Mouse (Mus musculus): ENCODE data around the gene Ahdc1. TPM values are rescaled to one million over a fixed set of nuclear protein-coding genes. Genes with fewer than 3 reads are reported as not detected.

Gene Ahdc1
- polyA plus RNA-seq, 1 experiment from 2014 or later, result 12.9 TPM

DNA sequence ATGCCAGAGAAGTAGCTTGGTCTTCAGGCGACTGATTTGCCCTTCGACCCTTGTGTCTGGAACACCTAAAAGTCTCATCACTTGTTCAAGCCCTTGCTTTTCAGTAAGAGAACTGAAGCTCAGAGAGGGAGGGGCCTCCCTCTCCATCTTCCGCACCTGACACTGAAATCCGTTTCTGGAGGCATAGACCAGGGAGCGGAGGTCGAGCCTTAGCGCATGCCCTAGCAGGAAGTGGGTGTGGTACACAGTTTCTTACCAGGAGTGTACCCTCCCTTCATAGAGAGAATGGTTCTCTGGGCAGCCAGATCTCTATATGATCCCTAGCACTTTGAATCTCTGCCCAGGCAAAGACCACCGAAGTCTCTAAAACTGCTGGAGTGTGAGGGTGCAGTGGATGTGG, 62.1 kb downstream of the Ahdc1 start:
- 57% methylated on average over 8 of the region's 8 CpGs for WGBS
- DNase-seq (ENCODE audit: low spot score), result no peak
- Histone ChIP-seq H3K27ac (peak overlapping the region; percentile 82), H3K36me3 (replicated peaks; ENCODE audit: control insufficient read depth, insufficient read depth) (peaks cover 55% of the 10 kb centered on the region), H3K4me1 (replicated peaks; ENCODE audit: control insufficient read depth, insufficient read depth, low read length) (peaks cover 37% of the 10 kb centered on the region), H3K27me3 (ENCODE audit: control insufficient read depth, insufficient read depth, low read length) (no peaks in the 10 kb centered on the region), H3K9me3 (ENCODE audit: control insufficient read depth, low read length) (no peaks in the 10 kb centered on the region), H3K4me3 (replicated peaks; ENCODE audit: low read length) (no peak overlapping the region), H3K4me2 (replicated peaks) (no peak overlapping the region), H3K9ac (peak overlapping the region; percentile 31; the same call in 1 of the 2 replicates)
- ATAC-seq (ENCODE audit: low FRiP score), result no peak

DNA sequence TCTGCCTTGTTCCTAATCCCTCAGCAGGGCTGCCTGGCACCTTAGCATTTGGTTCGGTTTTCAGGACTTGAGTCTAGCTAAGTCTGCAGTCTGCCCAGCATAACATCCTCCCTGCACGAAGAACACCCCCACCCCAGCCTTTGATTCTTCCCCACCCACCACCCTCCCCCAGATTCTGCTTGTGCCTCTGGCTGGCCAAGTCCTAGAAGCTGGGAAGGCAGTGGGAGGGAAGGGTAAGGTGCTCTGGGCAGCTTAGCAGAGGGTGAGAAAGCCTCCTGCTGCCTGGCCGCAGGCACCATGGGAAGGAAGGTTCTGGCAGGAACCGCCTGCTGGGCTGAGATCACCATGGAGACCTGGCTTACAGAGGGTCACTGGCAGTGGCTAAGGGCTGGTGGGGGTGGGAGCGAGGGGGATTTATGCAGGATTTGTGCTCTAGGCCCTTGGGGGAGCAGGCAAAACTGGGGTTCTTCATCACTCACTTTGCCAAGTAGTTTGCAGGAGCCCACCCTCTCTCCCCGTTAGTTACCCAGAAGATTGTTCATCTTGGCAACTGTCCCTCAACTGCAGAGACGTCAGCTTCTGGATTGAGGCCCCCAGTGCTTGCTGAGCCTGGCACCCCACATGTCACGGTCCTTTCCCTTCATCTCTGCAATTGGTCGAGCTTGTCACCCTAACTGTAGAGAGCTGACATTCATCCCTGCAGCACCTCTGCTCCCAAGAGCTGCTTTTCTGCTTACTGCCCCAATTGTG, 63.2 kb downstream of the Ahdc1 start:
- WGBS, result 12% methylated on average over 9 of the region's 9 CpGs
- Histone ChIP-seq H3K27me3 (ENCODE audit: control insufficient read depth, insufficient read depth, low read length) (no peaks in the 10 kb centered on the region), H3K4me2 (replicated peaks) (no peak overlapping the region), H3K36me3 (replicated peaks; ENCODE audit: control insufficient read depth, insufficient read depth) (peaks cover 55% of the 10 kb centered on the region), H3K4me3 (replicated peaks; ENCODE audit: low read length) (no peak overlapping the region), H3K9ac (peak overlapping the region; percentile 31; the same call in 1 of the 2 replicates), H3K9me3 (ENCODE audit: control insufficient read depth, low read length) (no peaks in the 10 kb centered on the region), H3K4me1 (replicated peaks; ENCODE audit: control insufficient read depth, insufficient read depth, low read length) (peaks cover 33% of the 10 kb centered on the region), H3K27ac (peak overlapping the region; percentile 82)
- DNase-seq (ENCODE audit: low spot score) (no peak), ATAC-seq (ENCODE audit: low FRiP score) (peak; percentile 51; the same call in 1 of the 2 replicates)

DNA sequence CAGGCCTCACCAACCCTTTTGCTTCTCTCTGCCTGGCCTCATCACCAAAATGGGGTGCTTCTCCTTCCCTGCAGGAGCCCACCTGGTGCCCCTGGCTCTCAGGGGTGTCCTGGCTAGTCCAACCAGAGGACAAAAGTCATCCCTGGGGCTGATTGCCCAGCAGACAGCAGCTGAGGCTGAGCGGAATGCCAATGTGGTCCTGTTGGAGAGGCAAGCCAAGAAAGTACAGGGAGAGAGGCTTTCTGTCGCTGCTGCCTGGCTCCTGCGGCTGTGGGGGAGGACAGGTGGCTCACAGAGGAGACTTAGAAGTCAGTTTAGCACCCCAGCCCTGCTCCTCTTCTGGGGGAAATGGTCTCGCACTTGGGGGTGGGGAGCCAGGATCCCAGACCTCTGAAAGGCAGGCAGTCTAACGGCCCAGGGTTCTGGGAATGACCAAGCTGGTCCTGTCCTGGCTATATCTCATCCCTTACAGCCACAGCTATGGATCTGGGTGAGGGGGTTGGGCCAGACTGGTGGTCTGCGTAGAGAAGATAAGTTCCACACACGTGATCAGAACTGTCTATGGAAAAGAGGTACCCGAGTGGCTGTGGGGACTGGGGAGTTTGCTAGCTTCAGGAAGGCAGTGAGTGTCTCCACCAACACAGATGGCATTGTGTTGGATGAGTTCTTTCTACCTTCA, 64.0 kb downstream of the Ahdc1 start:
- Histone ChIP-seq H3K27ac (peak overlapping the region; percentile 82), H3K9ac (0 out of 2 replicates have a peak overlapping the region, but pooled peaks have one; percentile 4), H3K4me3 (replicated peaks; ENCODE audit: low read length) (no peak overlapping the region), H3K27me3 (ENCODE audit: control insufficient read depth, insufficient read depth, low read length) (no peaks in the 10 kb centered on the region), H3K36me3 (replicated peaks; ENCODE audit: control insufficient read depth, insufficient read depth) (peaks cover 49% of the 10 kb centered on the region), H3K4me1 (replicated peaks; ENCODE audit: control insufficient read depth, insufficient read depth, low read length) (peaks cover 33% of the 10 kb centered on the region), H3K9me3 (ENCODE audit: control insufficient read depth, low read length) (no peaks in the 10 kb centered on the region), H3K4me2 (replicated peaks) (no peak overlapping the region)
- WGBS, result 55% methylated on average over 8 of the region's 8 CpGs
- ATAC-seq (ENCODE audit: low FRiP score) (no peak), DNase-seq (ENCODE audit: low spot score) (no peak)

DNA sequence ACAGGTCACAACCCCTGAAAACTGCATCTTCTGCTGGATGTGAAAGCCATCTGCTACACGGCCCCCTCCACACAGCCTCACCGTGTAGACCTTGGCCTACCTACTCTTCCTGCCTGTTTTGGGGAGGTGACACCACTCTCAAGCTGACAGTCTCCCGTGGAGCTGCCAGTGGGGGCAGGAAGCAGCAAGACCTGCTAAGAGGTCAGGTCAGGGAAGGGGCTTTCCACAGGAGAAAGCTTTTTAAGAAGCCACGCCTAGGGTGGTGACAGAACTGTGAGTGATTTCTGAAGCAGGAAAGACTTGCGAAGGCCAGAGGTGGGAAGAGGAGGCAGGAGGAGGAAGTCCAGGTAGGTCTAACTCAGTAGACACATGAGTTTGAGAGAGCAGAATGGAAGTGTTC, 67.9 kb downstream of the Ahdc1 start:
- H3K27ac ChIP-seq, result no peak overlapping the region
- H3K4me1 ChIP-seq (replicated peaks; ENCODE audit: control insufficient read depth, insufficient read depth, low read length), result peaks cover 16% of the 10 kb centered on the region

DNA sequence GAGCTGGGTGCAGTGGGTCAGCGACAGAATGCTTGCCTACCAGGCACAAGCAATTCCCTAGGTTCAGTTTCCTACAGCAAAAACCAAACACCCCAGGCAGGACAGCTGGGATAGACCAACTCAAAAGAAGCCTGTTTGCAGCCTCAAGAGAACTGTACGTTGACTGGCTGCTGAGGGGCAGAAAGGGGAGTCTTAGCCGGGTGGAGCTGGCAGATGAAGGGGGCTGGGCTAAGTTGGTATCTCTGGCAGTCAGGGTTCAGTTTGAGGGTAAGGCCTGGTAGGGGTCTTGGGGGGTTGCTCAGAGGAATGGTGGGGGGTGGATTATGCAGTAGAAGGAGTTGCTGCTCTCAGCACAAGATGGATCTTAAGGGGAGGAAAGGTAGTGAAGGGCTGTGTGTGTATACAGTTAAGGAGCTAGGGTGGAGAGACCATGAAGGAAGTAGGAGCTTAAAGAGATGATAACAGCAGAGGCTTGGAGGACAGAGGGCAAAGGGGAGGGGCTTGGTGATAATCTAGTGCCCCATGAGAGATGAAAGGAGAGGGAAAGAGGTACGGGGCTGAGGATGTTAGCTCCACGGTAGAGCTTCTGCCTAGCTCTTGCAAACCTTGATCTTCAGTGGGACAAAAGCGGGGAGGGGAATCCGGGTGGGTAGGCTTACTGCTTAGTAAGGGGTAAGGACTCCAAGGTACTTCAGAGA, 68.5 kb downstream of the Ahdc1 start:
- ATAC-seq (ENCODE audit: low FRiP score) (no peak), DNase-seq (ENCODE audit: low spot score) (no peak)
- H3K4me2 ChIP-seq (replicated peaks), result no peak overlapping the region
- H3K4me1 ChIP-seq (replicated peaks; ENCODE audit: control insufficient read depth, insufficient read depth, low read length), result peaks cover 14% of the 10 kb centered on the region
- no peaks in the 10 kb centered on the region for H3K27me3 ChIP-seq (ENCODE audit: control insufficient read depth, insufficient read depth, low read length)
- H3K4me3 ChIP-seq (replicated peaks; ENCODE audit: low read length), result no peak overlapping the region
- peaks cover 23% of the 10 kb centered on the region for H3K36me3 ChIP-seq (replicated peaks; ENCODE audit: control insufficient read depth, insufficient read depth)
- H3K9me3 ChIP-seq (ENCODE audit: control insufficient read depth, low read length), result no peaks in the 10 kb centered on the region
- H3K27ac ChIP-seq, result no peak overlapping the region
- 45% methylated on average over 7 of the region's 7 CpGs for WGBS
- no peak overlapping the region for H3K9ac ChIP-seq

More for the DNA sequence above, 67.9 kb downstream of the Ahdc1 start:
- H3K27me3 ChIP-seq (ENCODE audit: control insufficient read depth, insufficient read depth, low read length), result no peaks in the 10 kb centered on the region
- H3K9me3 ChIP-seq (ENCODE audit: control insufficient read depth, low read length), result no peaks in the 10 kb centered on the region
- 62% methylated on average over 5 of the region's 5 CpGs for WGBS
- no peak overlapping the region for H3K4me3 ChIP-seq (replicated peaks; ENCODE audit: low read length)
- no peak for DNase-seq (ENCODE audit: low spot score)
- ATAC-seq (ENCODE audit: low FRiP score), result no peak
- H3K4me2 ChIP-seq (replicated peaks), result no peak overlapping the region
- no peak overlapping the region for H3K9ac ChIP-seq
- peaks cover 23% of the 10 kb centered on the region for H3K36me3 ChIP-seq (replicated peaks; ENCODE audit: control insufficient read depth, insufficient read depth)

DNA sequence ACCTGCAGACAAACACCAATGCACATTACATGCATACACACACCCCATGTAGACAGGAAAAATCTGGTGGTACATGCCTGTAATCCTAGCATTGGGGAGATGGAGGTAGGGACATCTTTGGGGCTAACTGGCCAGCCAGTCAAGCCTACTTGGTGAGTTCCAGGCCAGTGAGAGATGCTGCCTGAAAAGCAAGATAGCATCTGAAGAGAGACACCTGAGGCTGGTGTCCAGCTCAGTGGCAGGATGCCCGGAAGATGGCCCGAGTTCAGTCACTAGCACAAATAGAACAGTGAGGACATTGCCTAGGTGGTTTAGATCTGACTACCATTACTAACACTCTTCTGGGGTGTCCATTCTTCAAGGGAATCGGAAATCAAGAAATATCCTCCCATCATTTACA, 69.8 kb downstream of the Ahdc1 start:
- no peak overlapping the region for H3K4me3 ChIP-seq (replicated peaks; ENCODE audit: low read length)
- peaks cover 18% of the 10 kb centered on the region for H3K4me1 ChIP-seq (replicated peaks; ENCODE audit: control insufficient read depth, insufficient read depth, low read length)
- no peak overlapping the region for H3K27ac ChIP-seq
- peaks cover 23% of the 10 kb centered on the region for H3K36me3 ChIP-seq (replicated peaks; ENCODE audit: control insufficient read depth, insufficient read depth)
- no peaks in the 10 kb centered on the region for H3K9me3 ChIP-seq (ENCODE audit: control insufficient read depth, low read length)
- no peaks in the 10 kb centered on the region for H3K27me3 ChIP-seq (ENCODE audit: control insufficient read depth, insufficient read depth, low read length)
- no peak overlapping the region for H3K9ac ChIP-seq
- ATAC-seq (ENCODE audit: low FRiP score) (no peak), DNase-seq (ENCODE audit: low spot score) (no peak)
- no peak overlapping the region for H3K4me2 ChIP-seq (replicated peaks)
- 96% methylated on average over 3 of the region's 3 CpGs for WGBS

DNA sequence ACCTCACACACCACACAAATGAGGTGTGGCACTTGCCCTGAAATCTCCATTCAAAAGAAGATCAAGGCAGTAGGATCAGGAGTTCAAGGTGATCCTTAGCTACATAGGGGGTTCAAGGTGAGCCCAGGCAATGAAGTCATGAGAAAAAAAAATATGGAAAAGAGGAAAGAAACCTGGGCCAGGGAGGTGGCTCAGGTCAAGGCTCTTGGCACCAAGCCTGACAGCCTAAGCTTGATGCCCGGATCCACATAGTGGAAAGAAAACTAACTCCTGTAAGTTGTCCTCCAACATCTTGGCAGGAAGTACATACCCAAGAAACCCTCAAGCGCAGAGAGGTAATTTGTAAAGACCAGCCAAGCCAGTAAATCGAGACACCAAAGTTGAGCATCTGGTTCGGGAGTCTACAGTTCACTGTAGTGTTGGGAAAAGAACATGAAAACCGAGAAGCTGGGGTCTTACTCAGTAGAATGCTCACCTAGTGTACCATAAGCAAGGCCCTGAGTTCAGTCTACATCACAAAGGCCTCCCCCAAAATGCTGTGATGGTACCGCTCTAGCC, 71.2 kb downstream of the Ahdc1 start:
- Histone ChIP-seq H3K27me3 (ENCODE audit: control insufficient read depth, insufficient read depth, low read length) (no peaks in the 10 kb centered on the region), H3K9ac (no peak overlapping the region), H3K4me2 (replicated peaks) (no peak overlapping the region), H3K4me3 (replicated peaks; ENCODE audit: low read length) (no peak overlapping the region), H3K9me3 (ENCODE audit: control insufficient read depth, low read length) (no peaks in the 10 kb centered on the region), H3K4me1 (replicated peaks; ENCODE audit: control insufficient read depth, insufficient read depth, low read length) (peaks cover 26% of the 10 kb centered on the region), H3K36me3 (replicated peaks; ENCODE audit: control insufficient read depth, insufficient read depth) (peaks cover 20% of the 10 kb centered on the region), H3K27ac (no peak overlapping the region)
- ATAC-seq (ENCODE audit: low FRiP score), result no peak
- WGBS, result 92% methylated on average over 6 of the region's 6 CpGs
- no peak for DNase-seq (ENCODE audit: low spot score)

DNA sequence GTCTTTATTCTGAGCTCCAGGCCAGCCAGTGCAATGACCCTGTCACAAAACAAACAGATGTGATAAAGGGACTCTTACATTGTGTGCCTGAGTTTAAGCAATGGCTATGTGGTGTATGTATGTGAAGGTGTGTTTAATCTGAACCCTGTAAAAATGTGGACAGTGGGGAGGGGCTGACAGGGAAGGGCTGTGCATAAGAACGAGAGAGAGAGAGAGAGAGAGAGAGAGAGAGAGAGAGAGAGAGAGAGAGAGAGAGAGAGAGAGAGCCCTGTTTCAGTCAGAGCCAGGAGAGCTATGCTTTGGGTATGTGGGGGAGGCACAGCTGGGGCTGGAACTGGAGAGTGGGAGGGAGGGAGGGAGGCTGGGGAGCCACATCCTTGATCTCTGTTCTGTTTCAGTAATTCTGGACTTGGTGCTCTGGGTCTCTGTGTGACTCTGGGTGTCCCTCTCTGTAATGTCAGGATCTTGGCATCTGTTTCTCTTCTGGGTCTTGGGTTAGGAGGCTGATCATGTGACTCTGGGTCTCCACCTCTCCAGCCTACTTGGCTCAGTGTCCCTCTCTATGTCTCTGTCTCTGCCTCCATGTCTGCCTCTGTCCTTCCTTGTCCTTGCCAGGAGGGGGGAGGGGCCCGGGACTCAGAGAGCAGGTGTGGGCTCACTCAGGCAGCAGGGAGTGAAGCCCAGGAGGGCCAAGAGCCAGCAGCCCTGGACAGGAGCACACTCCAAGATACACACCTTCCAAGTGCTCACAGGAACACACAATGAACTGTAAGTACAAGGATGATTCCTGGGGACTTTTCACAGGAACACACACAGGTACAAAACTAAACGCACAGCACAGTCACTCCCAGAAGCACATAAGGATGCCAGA, 73.2 kb downstream of the Ahdc1 start:
- Histone ChIP-seq H3K9me3 (ENCODE audit: control insufficient read depth, low read length) (no peaks in the 10 kb centered on the region), H3K4me2 (replicated peaks) (peak overlapping the region; percentile 87), H3K9ac (peak overlapping the region; percentile 59), H3K27ac (peak overlapping the region; percentile 80), H3K4me3 (replicated peaks; ENCODE audit: low read length) (no peak overlapping the region), H3K27me3 (ENCODE audit: control insufficient read depth, insufficient read depth, low read length) (no peaks in the 10 kb centered on the region), H3K36me3 (replicated peaks; ENCODE audit: control insufficient read depth, insufficient read depth) (peaks cover 5% of the 10 kb centered on the region), H3K4me1 (replicated peaks; ENCODE audit: control insufficient read depth, insufficient read depth, low read length) (peaks cover 33% of the 10 kb centered on the region)
- WGBS, result 18% methylated on average over 3 of the region's 3 CpGs
- DNase-seq (ENCODE audit: low spot score), result no peak
- peak; percentile 34 for ATAC-seq (ENCODE audit: low FRiP score)
